Mouse (Mus musculus) lung, adult 2 months (tissue): ENCODE measurements around the gene Wdr90. TPM values are rescaled to one million over a fixed set of nuclear protein-coding genes. Genes with fewer than 3 reads are reported as not detected.

Experiments used
- DNase-seq: peaks from one replicate; pipeline ENCODE4 v3.0.0; 2022
- H3K4me1 ChIP-seq: fragments of 200-500 bp; 2 replicates; pipeline ENCODE4 v1.6.1; 2011; ENCODE audit warnings: low read length; ENCODE audit not compliant: control insufficient read depth, insufficient read depth
- H3K4me3 ChIP-seq: fragments of 200-500 bp; replicated peaks from 2 replicates; pipeline ENCODE3; 2011; ENCODE audit warnings: low read depth, mild to moderate bottlenecking, control low read depth, low read length; ENCODE audit errors: extremely low read depth
- CTCF ChIP-seq: fragments of 200-500 bp; IDR thresholded peaks from 2 replicates; pipeline ENCODE4 v1.5.1; 2011; ENCODE audit warnings: mild to moderate bottlenecking, low read length, control low read depth; ENCODE audit not compliant: insufficient read depth
- POLR2A ChIP-seq: fragments of 200-500 bp; IDR thresholded peaks from 2 replicates; pipeline ENCODE4 v1.6.1; 2011; ENCODE audit warnings: low read depth, mild to moderate bottlenecking, control low read depth, low read length, borderline replicate concordance; ENCODE audit errors: extremely low read depth
- WGBS: fragments of 180-500 bp; shearing (Covaris S2); methylation state at CpG from one replicate; pipeline ENCODE4 v1.1.7; 2018; 5-methylcytosine and 5-hydroxymethylcytosine counted together
- polyA plus RNA-seq: library from polyadenylated mRNA; depleted of rRNA; stranded (reverse); fragments of >200 nt; gene quantifications from 2 replicates; pipeline ENCODE4 v1.2.3, GENCODE M21; 2012; rRNA removed

Gene Wdr90
- polyA plus RNA-seq, result 35.7 and 40.3 TPM in 2 replicates

DNA sequence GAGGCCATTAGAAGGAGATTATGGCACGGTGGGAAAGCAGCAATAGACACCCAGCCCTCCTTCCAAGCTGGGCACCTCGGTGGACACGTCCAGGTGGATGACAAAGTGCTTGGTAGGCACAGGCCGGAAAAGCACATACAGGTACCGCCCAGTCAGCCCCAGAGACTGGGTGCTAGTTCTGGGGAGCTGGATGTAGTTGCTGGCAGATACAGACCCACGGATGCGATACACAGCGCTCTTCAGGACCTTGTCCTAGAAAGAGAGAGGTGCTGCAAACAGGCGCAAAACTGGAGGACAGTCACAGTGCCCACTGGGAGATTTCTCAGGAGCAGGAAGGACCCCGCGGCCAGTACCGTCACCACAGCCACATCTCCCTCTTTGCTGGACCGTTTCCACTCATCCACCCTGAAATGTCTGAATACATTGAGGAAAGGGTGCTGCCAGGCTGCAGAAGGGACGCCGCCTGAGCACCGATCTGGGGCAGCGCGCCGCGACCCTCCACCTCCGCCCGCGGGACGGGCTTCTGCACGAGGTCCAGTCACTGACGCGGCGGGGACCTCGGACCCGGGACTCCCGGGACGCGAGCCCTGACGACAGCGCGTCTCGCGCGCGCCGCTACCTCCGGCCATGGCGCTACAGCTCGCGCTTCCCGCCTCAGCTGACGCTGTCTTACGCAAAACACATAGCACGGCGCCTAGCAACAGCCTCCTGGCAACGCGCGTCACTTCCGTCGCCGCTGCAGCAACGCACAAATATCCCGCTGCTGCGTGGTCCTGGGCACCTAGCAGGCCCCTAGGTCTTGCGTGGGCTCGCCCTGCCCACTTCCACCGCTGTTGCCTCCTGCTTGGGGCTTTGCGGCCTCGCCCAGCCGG, at the start of gene Wdr90:
Gene Wdr90 (minus strand): TSS at position 670 of the 872 bp plus-strand sequence.
- Histone ChIP-seq H3K4me1 (peaks cover 8% of the 10 kb centered on the region; the same call in 1 of the 2 replicates), H3K4me3 (peak within 1 kb of the TSS; percentile 92)
- 2% methylated on average over 65 of the region's 65 CpGs for WGBS
- peak; percentile 90 for DNase-seq
- TF ChIP-seq CTCF (no peak), POLR2A (peak; percentile 85; the same call in 1 of the 2 replicates)

- Histone ChIP-seq H3K4me1 (peaks cover 8% of the 10 kb centered on the region), H3K4me3 (no peak overlapping the region)
- TF ChIP-seq POLR2A (no peak), CTCF (no peak)
- no peak for DNase-seq
- 71% methylated on average over 2 of the region's 2 CpGs for WGBS
Observed at GRCm38 (mm10) chr17:25907640-25908039, 46.3 kb upstream of the Wdr90 start.

DNA sequence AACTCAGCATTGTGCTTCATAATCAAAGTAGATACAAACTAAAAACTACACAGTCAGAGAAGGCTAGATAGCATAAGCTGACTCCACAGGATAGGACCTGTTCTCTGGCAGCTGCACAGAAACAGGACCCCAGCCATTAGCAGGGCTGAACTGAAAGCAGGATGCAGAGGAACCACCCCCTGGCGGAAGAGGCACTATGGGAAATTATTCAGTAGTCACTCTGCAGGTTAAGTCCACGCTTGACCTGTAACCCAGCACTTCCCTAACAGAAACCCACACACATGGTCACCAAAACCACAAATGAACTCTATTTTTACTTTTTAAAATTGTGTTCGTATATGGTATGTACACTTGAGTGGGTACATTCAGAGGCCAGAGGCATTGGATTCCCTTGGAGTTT, 41.8 kb upstream of the Wdr90 start:
- no peak for TF ChIP-seq CTCF
- no peak for TF ChIP-seq POLR2A
- Histone ChIP-seq H3K4me3 (no peak overlapping the region), H3K4me1 (no peaks in the 10 kb centered on the region; the same call in 1 of the 2 replicates)
- DNase-seq, result no peak
- WGBS, result 76% methylated on average over 3 of the region's 3 CpGs

GRCm38 (mm10) chr17:25900193-25900592, 38.9 kb upstream of the Wdr90 start:
- TF ChIP-seq POLR2A (no peak), CTCF (no peak)
- WGBS, result 96% methylated on average over 1 of the region's 1 CpGs
- no peak overlapping the region for H3K4me3 ChIP-seq

DNA sequence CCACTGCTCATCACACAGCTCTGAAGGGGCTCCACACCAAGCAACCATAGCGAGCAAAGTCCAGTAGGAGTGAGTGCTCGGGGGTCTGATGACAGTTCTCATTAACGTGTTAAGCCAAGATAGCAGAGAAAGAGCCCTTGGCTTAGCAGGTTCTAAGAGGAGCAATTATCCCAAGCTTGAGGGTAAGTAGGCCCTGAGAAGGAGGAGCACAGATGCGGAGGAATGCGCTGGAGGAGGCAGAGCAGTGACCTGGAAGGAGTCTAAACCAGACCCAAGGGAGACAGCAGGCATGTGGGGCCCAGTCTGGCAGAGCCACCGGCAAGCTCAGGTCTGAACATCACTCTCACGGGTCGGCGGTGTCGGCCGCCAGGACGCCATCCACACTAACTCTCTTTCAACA, 34.6 kb upstream of the Wdr90 start:
- TF ChIP-seq POLR2A, result no peak
- DNase-seq, result no peak
- H3K4me1 ChIP-seq, result peaks cover 3% of the 10 kb centered on the region; the same call in 1 of the 2 replicates
- 73% methylated on average over 12 of the region's 12 CpGs for WGBS
- no peak overlapping the region for H3K4me3 ChIP-seq

More at GRCm38 (mm10) chr17:25900193-25900592, 38.9 kb upstream of the Wdr90 start:
- no peak for DNase-seq
- H3K4me1 ChIP-seq, result no peaks in the 10 kb centered on the region

DNA sequence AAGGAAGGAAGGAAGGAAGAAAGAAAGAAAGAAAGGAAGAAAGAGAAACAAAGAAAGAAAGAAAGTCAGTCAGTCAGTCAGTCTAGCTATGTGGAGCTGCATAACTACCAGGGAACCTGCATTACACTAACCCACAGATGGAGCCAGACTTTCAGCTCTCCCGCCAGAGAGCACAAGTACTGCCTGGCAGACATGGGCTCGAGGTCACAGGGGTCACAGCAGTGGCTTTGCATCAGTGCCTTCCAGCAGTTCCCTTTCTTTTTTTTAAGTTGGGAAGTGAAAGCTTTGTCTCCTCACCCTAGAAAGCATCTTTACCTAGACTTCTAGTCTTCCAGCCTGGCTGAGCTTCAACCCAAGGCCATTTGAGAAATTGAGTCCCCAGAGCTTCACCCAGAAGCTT, 34.1 kb upstream of the Wdr90 start:
- TF ChIP-seq CTCF (no peak), POLR2A (no peak)
- Histone ChIP-seq H3K4me3 (no peak overlapping the region), H3K4me1 (peaks cover 3% of the 10 kb centered on the region; the same call in 1 of the 2 replicates)
- DNase-seq, result no peak
- WGBS, result 49% methylated on average over 2 of the region's 2 CpGs

DNA sequence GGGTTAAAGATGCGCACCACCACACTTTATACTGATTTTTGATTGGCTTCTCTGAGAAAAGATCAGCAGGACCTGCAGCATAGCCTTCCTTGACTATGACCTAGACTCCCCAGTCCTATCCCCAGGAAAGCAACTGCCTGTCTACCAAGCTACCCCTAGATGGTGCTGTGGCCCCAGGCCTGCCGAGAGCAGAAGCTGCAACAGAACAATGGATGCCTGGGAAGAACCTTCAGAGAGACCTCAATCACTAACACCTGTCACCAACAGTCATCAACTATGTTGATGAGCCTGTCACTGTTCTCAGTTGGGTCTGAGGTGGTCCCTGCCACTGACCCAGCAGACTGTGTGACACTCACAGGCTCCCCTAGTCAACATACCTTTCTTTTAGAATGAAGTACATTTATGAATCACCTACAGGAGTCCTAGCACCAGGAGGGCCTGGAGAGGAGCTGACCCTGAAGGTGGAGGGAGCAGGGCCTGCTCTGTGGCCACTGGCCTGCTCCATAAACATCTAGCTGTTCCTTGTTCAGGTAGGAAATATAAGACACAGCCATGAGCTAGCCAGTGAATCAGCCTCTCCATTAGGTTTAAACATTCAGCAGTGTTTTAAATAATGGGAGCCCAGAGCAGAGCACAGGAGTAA, 32.8 kb upstream of the Wdr90 start:
- WGBS, result 30% methylated on average over 2 of the region's 2 CpGs
- DNase-seq, result peak; percentile 59
- TF ChIP-seq CTCF (peak; percentile 99), POLR2A (no peak)
- Histone ChIP-seq H3K4me1 (peaks cover 3% of the 10 kb centered on the region; the same call in 1 of the 2 replicates), H3K4me3 (no peak overlapping the region)

GRCm38 (mm10) chr17:25888837-25889236, 27.5 kb upstream of the Wdr90 start:
- WGBS, result 77% methylated on average over 3 of the region's 3 CpGs
- no peak overlapping the region for H3K4me3 ChIP-seq
- TF ChIP-seq POLR2A (no peak), CTCF (no peak)
- H3K4me1 ChIP-seq, result peaks cover 4% of the 10 kb centered on the region; the same call in 1 of the 2 replicates
- DNase-seq, result no peak

DNA sequence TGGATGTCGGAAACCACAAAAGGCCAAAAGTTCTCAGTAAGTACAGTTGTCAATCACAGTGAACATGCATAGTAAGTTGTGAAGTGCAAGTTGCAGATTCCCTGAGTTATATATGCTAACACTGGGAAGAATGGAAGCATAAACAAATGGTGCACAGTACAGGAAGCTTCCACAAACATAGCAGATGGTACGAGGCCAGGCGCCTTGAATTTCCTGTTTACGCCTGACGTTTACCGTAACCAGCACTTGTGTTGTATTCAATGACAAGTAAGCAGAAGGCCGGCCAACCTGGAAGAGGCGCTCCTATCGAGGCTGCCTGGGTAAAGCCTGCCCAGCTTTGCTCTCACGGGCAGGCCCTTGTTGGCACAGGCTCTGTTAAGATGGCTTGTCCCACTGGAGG, 26.2 kb upstream of the Wdr90 start:
- Histone ChIP-seq H3K4me3 (no peak overlapping the region), H3K4me1 (peaks cover 4% of the 10 kb centered on the region; the same call in 1 of the 2 replicates)
- 50% methylated on average over 10 of the region's 10 CpGs for WGBS
- DNase-seq, result no peak
- no peak for TF ChIP-seq POLR2A
- TF ChIP-seq CTCF, result no peak

- TF ChIP-seq CTCF (no peak), POLR2A (no peak)
- Histone ChIP-seq H3K4me3 (no peak overlapping the region), H3K4me1 (peaks cover 4% of the 10 kb centered on the region; the same call in 1 of the 2 replicates)
- no peak for DNase-seq
Observed at GRCm38 (mm10) chr17:25886806-25887205, 25.5 kb upstream of the Wdr90 start.
